Mouse (Mus musculus) kidney, embryonic 14.5 days (tissue): Measurements from ENCODE around the gene Gm8947. TPM values are rescaled to one million over a fixed set of nuclear protein-coding genes. Genes with fewer than 3 reads are reported as not detected.
"Not testable (repeated sequence)": the region's sequence is repeated elsewhere in the genome, so short reads cannot be mapped to it uniquely, and the experiment has no call there.

Source experiments
- ATAC-seq: fragments of 200-750 bp; cut with Nextera tagmentation; 2 replicates; pipeline ENCODE4 v1.8.0; 2017; ENCODE audit warnings: moderate number of reproducible peaks, mild to moderate bottlenecking, moderate TSS enrichment, moderate library complexity; ENCODE audit not compliant: low FRiP score, low TSS enrichment
- H3K27ac ChIP-seq: fragments of 300-500 bp; sonication (generic); 2 replicates; pipeline ENCODE4 v1.5.1; 2014; ENCODE audit warnings: low read depth, mild to moderate bottlenecking, low read length, moderate library complexity, mixed read lengths
- H3K27me3 ChIP-seq: fragments of 300-500 bp; sonication (generic); 2 replicates; pipeline ENCODE4 v1.6.1; 2014; ENCODE audit warnings: mild to moderate bottlenecking, low read length; ENCODE audit not compliant: control insufficient read depth, insufficient read depth
- H3K36me3 ChIP-seq: fragments of 300-500 bp; sonication (generic); 2 replicates; pipeline ENCODE4 v1.6.1; 2014; ENCODE audit warnings: low read length, mixed read lengths; ENCODE audit not compliant: control insufficient read depth, insufficient read depth
- H3K4me1 ChIP-seq: fragments of 300-500 bp; sonication (generic); 2 replicates; pipeline ENCODE4 v1.6.1; 2014; ENCODE audit warnings: low read length, mixed read lengths; ENCODE audit not compliant: control insufficient read depth, insufficient read depth
- H3K4me2 ChIP-seq: fragments of 300-500 bp; sonication (generic); replicated peaks from 2 replicates; pipeline ENCODE4 v1.6.1; 2014; ENCODE audit warnings: low read depth, mild to moderate bottlenecking, low read length
- H3K4me3 ChIP-seq: fragments of 300-500 bp; sonication (generic); 2 replicates; pipeline ENCODE4 v1.5.1; 2014; ENCODE audit warnings: mild to moderate bottlenecking, low read length
- H3K9ac ChIP-seq: fragments of 300-500 bp; sonication (generic); 2 replicates; pipeline ENCODE4 v1.6.1; 2014; ENCODE audit warnings: low read depth, mild to moderate bottlenecking, low read length, moderate library complexity
- H3K9me3 ChIP-seq: fragments of 300-500 bp; sonication (generic); 2 replicates; pipeline ENCODE4 v1.6.1; 2016; ENCODE audit warnings: low read length; ENCODE audit not compliant: control insufficient read depth
- WGBS: fragments of 180-500 bp; shearing (Covaris S2); extraction: QIAGEN DNeasy Blood & Tissue Kit; methylation state at CpG from one replicate; pipeline ENCODE4 v1.1.7; 2014; 5-methylcytosine and 5-hydroxymethylcytosine counted together
- polyA plus RNA-seq: library from polyadenylated mRNA; unstranded; fragments of >200 nt; fragmentation: Nextera tagmentation; extraction: Ambion mirVana; gene quantifications from 2 replicates; pipeline ENCODE4 v1.2.1, GENCODE M21; 2014

The Gm8947 gene
- polyA plus RNA-seq, 1 experiment from 2014 or later, result 0.41 TPM

DNA sequence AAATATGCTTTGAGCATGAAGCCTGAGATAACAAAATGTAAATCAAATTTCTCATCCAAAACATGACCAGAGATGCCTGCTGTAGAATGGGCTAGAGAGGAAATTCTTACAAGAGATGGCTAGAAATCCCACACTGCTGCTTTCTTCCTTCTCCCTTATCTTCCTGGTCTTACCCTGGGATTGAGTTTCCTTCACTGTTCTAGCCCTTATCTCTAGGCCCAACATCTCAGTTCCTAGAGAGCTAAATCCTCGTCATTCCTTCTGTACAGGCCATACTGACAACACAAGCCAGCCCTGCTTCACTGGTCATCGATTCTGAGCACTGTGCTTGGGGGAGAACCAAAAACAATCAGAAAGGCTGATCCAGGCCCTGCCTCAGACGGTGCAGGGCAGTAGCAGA, 4.5 kb downstream of the Gm8947 start:
- H3K4me2 ChIP-seq, ATAC-seq, H3K36me3 ChIP-seq, H3K4me1 ChIP-seq, H3K4me3 ChIP-seq, H3K9ac ChIP-seq, H3K9me3 ChIP-seq, H3K27me3 ChIP-seq, H3K27ac ChIP-seq: not testable (repeated sequence)
- WGBS, result 68% methylated on average over 3 of the region's 3 CpGs

DNA sequence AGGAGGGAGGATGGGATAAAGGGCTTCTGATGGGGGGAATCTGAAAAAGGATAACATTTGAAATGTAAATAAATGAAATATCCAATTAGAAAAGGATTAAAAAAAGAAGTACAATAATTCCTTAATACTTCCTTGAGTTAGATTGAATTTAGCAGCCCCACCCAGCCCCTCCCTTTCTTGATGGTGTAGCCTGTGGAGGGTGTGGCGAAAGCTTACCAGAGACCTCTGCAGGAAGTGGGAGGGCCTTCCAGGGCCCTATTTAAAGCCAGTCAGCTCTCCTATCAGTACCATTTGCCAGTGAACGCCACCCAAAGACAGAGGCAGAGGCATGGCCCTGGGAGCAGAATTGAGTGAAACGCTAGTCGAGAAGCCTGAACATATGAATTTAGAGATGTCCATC, 5.9 kb downstream of the Gm8947 start, which contains the start of gene Gm47995:
Gene Gm47995, plus strand, starts transcription at position 329 of the 400 bp plus-strand sequence.
- not testable (repeated sequence) for H3K36me3 ChIP-seq, H3K4me1 ChIP-seq, H3K9ac ChIP-seq, H3K27me3 ChIP-seq, H3K9me3 ChIP-seq, ATAC-seq, H3K4me3 ChIP-seq, H3K27ac ChIP-seq, H3K4me2 ChIP-seq
- 89% methylated on average over 2 of the region's 4 CpGs for WGBS

DNA sequence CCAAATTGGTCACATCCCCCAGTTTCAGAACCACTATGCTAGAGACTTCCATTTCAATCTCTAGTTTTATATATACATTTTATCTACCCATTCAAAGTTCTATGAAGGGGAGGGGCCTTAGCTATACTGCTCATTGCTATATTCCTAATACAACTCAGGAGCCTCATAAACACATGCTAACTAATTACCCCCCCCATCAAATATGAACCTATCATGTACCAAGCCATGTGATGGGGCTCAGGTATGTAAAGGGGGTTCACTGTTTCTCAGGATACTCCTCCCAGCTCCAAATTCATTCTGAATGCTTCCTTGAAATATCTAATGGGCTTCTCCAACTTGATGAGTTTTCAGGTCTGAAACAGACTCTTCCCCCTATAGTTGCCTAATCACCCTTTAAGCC, 8.4 kb downstream of the Gm8947 start:
- not testable (repeated sequence) for H3K36me3 ChIP-seq, H3K4me1 ChIP-seq, H3K9ac ChIP-seq, H3K27me3 ChIP-seq, ATAC-seq, H3K27ac ChIP-seq, H3K9me3 ChIP-seq, H3K4me2 ChIP-seq, H3K4me3 ChIP-seq

DNA sequence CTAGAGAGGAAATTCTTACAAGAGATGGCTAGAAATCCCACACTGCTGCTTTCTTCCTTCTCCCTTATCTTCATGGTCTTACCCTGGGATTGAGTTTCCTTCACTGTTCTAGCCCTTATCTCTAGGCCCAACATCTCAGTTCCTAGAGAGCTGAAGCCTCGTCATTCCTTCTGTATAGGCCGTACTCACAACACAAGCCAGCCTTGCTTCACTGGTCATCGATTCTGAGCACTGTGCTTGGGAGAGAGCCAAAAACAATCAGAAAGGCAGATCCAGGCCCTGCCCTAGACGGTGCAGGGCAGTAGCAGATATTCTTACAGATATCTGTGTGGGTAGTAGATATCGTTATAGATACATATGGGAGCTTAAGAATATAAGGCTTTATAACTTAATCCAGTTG, 10.6 kb downstream of the Gm8947 start:
- WGBS, result 61% methylated on average over 3 of the region's 5 CpGs
- not testable (repeated sequence) for H3K9ac ChIP-seq, H3K4me2 ChIP-seq, H3K36me3 ChIP-seq, H3K4me1 ChIP-seq, H3K27me3 ChIP-seq, H3K9me3 ChIP-seq, H3K4me3 ChIP-seq, H3K27ac ChIP-seq
- peak; percentile 52; the same call in 1 of the 2 replicates for ATAC-seq

DNA sequence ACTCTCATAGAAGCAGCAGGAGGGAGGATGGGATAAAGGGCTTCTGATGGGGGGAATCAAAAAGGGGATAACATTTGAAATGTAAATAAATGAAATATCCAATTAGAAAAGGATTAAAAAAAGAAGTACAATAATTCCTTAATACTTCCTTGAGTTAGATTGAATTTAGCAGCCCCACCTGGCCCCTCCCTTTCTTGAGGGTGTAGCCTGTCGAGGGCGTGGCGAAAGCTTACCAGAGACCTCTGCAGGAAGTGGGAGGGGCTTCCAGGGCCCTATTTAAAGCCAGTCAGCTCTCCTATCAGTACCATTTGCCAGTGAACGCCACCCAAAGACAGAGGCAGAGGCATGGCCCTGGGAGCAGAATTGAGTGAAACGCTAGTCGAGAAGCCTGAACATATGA, 11.6 kb downstream of the Gm8947 start, which contains the start of gene 3110040M04Rik:
Gene 3110040M04Rik, plus strand, starts transcription at position 304 of the 400 bp plus-strand sequence.
- H3K36me3 ChIP-seq, ATAC-seq, H3K27me3 ChIP-seq, H3K9ac ChIP-seq, H3K4me1 ChIP-seq, H3K9me3 ChIP-seq, H3K4me2 ChIP-seq, H3K27ac ChIP-seq, H3K4me3 ChIP-seq: not testable (repeated sequence)
- WGBS, result no CpG with 5 or more reads among the region's 6 CpGs

GRCm38 (mm10) chr1:151208493-151208892, 16.3 kb downstream of the Gm8947 start:
- H3K36me3 ChIP-seq, H3K4me1 ChIP-seq, H3K27me3 ChIP-seq, H3K27ac ChIP-seq, H3K4me2 ChIP-seq, H3K9ac ChIP-seq, H3K4me3 ChIP-seq, H3K9me3 ChIP-seq: not testable (repeated sequence)
- WGBS, result 59% methylated on average over 3 of the region's 5 CpGs
- ATAC-seq, result peak; percentile 66; the same call in 1 of the 2 replicates

GRCm38 (mm10) chr1:151208944-151209343, 16.8 kb downstream of the Gm8947 start:
- H3K9me3 ChIP-seq, H3K27ac ChIP-seq, H3K4me3 ChIP-seq, H3K9ac ChIP-seq, H3K36me3 ChIP-seq, H3K4me1 ChIP-seq, H3K27me3 ChIP-seq, ATAC-seq, H3K4me2 ChIP-seq: not testable (repeated sequence)

GRCm38 (mm10) chr1:151209824-151210355, 17.7 kb downstream of the Gm8947 start, which contains the start of gene Gm47996:
TSS of gene Gm47996 (plus strand) at chr1:151210131.
- H3K36me3 ChIP-seq, H3K4me3 ChIP-seq, H3K9me3 ChIP-seq, H3K4me2 ChIP-seq, H3K27ac ChIP-seq, ATAC-seq, H3K9ac ChIP-seq, H3K4me1 ChIP-seq, H3K27me3 ChIP-seq: not testable (repeated sequence)
- WGBS, result 91% methylated on average over 4 of the region's 8 CpGs

GRCm38 (mm10) chr1:151211666-151212065, 19.5 kb downstream of the Gm8947 start:
- not testable (repeated sequence) for H3K4me3 ChIP-seq, H3K4me2 ChIP-seq, ATAC-seq, H3K9ac ChIP-seq, H3K27ac ChIP-seq, H3K9me3 ChIP-seq, H3K36me3 ChIP-seq, H3K27me3 ChIP-seq
- peaks cover 21% of the 10 kb centered on the region for H3K4me1 ChIP-seq
- 89% methylated on average over 5 of the region's 5 CpGs for WGBS
